Mouse (Mus musculus) A20 (cell line): ENCODE data around the gene Ankrd2.

Source experiments
- DNase-seq: peaks from one replicate; pipeline ENCODE4 v3.0.0-alpha.2; 2011; ENCODE audit warnings: low read depth, low spot score

Gene Ankrd2

GRCm38 (mm10) chr19:42090637-42091141, 54.9 kb downstream of the Ankrd2 start:
- DNase-seq, result peak; percentile 78
